Mouse (Mus musculus) hindbrain, embryonic 16.5 days (tissue): ENCODE results near the gene C1qtnf7. TPM values are rescaled to one million over a fixed set of nuclear protein-coding genes. Genes with fewer than 3 reads are reported as not detected.
A peak's percentile ranks its signal among the peaks of the same experiment; 100 is the strongest.

Source experiments
- ATAC-seq: fragments of 200-750 bp; cut with Nextera tagmentation; 2 replicates; pipeline ENCODE4 v1.8.0; 2017; ENCODE audit warnings: moderate TSS enrichment, moderate library complexity
- H3K27ac ChIP-seq: fragments of 300-500 bp; sonication (generic); 2 replicates; pipeline ENCODE4 v1.5.1; 2014; ENCODE audit warnings: low read depth, mild to moderate bottlenecking, control low read depth, low read length, moderate library complexity
- H3K27me3 ChIP-seq: fragments of 300-500 bp; sonication (generic); replicated peaks from 2 replicates; pipeline ENCODE4 v1.6.1; 2014; ENCODE audit warnings: low read length; ENCODE audit not compliant: control insufficient read depth, insufficient read depth
- H3K36me3 ChIP-seq: fragments of 300-500 bp; sonication (generic); 2 replicates; pipeline ENCODE4 v1.6.1; 2014; ENCODE audit warnings: mild to moderate bottlenecking, low read length, moderate library complexity, mixed read lengths; ENCODE audit not compliant: control insufficient read depth, insufficient read depth
- H3K4me1 ChIP-seq: fragments of 300-500 bp; sonication (generic); 2 replicates; pipeline ENCODE4 v1.6.1; 2014; ENCODE audit warnings: low read depth, low read length; ENCODE audit not compliant: control insufficient read depth, insufficient read depth
- H3K4me2 ChIP-seq: fragments of 300-500 bp; sonication (generic); 2 replicates; pipeline ENCODE4 v1.6.1; 2014; ENCODE audit warnings: mild to moderate bottlenecking, low read length, control low read depth, moderate library complexity
- H3K4me3 ChIP-seq: fragments of 300-500 bp; sonication (generic); 2 replicates; pipeline ENCODE4 v1.5.1; 2014; ENCODE audit warnings: mild to moderate bottlenecking, low read length, control low read depth, moderate library complexity
- H3K9ac ChIP-seq: fragments of 300-500 bp; sonication (generic); 2 replicates; pipeline ENCODE4 v1.6.1; 2014; ENCODE audit warnings: low read depth, mild to moderate bottlenecking, control low read depth, low read length, moderate library complexity
- H3K9me3 ChIP-seq: fragments of 300-500 bp; sonication (generic); 2 replicates; pipeline ENCODE4 v1.6.1; 2014; ENCODE audit warnings: mild to moderate bottlenecking, low read length, moderate library complexity; ENCODE audit not compliant: control insufficient read depth
- WGBS: fragments of 180-500 bp; shearing (Covaris S2); extraction: QIAGEN DNeasy Blood & Tissue Kit; methylation state at CpG from one replicate; pipeline ENCODE4 v1.1.7; 2014; 5-methylcytosine and 5-hydroxymethylcytosine counted together
- polyA plus RNA-seq: library from polyadenylated mRNA; unstranded; fragments of >200 nt; fragmentation: Nextera tagmentation; extraction: Ambion mirVana; gene quantifications from 2 replicates; pipeline ENCODE4 v1.2.1, GENCODE M21; 2015

C1qtnf7 gene
- polyA plus RNA-seq, 1 experiment from 2014 or later: 1.2 TPM

DNA sequence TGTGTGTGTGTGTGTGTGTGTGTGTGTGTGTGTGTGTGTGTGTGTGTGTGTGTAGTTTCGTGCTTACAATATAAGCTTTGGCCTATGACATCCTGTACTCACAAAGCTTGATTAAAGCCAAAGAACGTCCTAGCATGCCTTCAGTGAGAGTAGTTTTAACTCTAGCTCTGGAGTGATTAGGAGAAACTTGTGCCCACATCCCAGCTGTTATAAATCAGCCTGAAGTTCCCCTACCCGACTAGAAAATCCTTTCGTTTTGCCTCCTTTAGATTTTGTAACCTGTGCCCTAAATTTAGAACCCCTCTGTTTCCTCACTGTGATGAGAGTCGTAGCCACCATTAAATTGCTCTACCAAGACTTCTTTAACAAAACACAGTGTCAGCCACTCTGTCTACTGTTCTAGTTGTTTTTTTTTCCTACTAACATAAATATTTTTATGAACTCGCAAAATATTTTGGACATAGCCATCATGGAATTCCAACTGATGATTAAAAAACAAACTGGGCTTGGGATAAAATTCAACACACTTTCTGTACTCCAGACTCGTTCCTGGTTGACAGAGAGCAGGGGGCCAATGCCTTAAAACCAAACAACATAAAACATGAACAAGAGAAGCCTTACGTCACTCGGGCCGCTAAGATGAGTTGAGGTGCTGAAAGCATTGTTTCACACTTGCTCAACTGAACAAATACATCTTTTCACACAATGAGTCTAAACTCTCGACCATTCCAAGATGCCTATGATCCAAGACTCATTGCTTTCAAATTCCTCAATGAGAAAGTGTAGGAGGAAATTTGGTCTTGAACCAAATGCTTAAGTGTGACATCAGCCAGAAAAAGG, 70.3 kb downstream of the C1qtnf7 start:
- Histone ChIP-seq H3K27me3 (no peaks in the 10 kb centered on the region), H3K4me2 (no peak overlapping the region), H3K9me3 (no peaks in the 10 kb centered on the region), H3K27ac (no peak overlapping the region), H3K4me1 (peaks cover 2% of the 10 kb centered on the region; the same call in 1 of the 2 replicates), H3K4me3 (no peak overlapping the region), H3K36me3 (no peaks in the 10 kb centered on the region), H3K9ac (no peak overlapping the region)
- WGBS: 76% methylated on average over 11 of the region's 11 CpGs
- ATAC-seq: no peak

DNA sequence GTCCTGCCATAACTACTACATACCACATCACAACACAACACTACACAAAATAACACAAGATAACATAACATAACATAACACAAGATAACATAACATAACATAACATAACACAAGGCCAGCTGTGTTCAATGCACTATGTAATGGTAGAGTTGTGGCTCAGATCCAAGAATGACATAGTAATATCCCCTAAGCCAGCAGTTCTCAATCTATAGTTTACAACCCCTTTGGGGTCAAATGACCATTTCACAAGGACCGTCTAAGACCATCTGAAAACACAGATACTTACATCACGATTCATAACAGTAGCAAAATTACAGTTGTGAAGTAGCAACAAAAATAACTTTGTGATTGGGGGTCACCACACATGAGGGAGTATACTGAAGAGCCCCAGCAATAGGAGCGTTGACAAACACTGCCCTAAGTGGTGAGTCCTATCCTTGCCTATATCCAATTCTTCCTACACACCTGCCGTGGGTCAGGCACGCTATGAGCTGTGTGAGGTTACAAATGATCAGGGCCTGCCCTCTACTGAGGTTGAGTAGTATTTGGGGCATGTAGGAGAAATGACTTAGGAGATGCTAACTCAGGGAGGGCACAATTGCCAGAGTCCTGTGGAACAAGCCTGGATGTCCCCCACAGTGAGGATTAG, 73.6 kb downstream of the C1qtnf7 start:
- H3K27ac ChIP-seq: no peak overlapping the region
- 81% methylated on average over 5 of the region's 5 CpGs for WGBS
- H3K36me3 ChIP-seq: no peaks in the 10 kb centered on the region
- H3K9me3 ChIP-seq: no peaks in the 10 kb centered on the region
- ATAC-seq: no peak
- no peak overlapping the region for H3K9ac ChIP-seq
- H3K4me2 ChIP-seq: no peak overlapping the region
- H3K27me3 ChIP-seq: no peaks in the 10 kb centered on the region
- H3K4me1 ChIP-seq: no peaks in the 10 kb centered on the region
- no peak overlapping the region for H3K4me3 ChIP-seq

DNA sequence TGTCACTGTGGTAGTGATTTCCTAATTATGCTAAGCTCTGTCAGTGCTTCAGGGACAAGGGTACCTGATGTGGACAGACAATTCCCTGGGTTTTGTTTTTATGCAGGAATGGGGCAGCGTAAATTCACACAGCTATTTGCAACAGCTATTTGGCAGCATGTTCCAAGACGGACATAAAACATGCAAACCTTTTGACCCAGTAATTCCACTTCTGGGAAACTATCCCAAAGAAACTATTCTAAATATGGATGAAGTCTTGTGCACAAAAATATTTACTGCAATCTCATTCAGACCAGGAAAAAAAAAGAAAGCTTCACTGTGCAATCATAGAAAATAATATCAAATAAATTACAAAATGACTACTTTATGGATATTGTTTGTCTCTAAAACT, 74.1 kb downstream of the C1qtnf7 start:
- Histone ChIP-seq H3K4me3 (no peak overlapping the region), H3K4me2 (no peak overlapping the region), H3K9me3 (no peaks in the 10 kb centered on the region), H3K27me3 (no peaks in the 10 kb centered on the region), H3K36me3 (no peaks in the 10 kb centered on the region), H3K27ac (no peak overlapping the region), H3K4me1 (no peaks in the 10 kb centered on the region), H3K9ac (no peak overlapping the region)
- WGBS: 51% methylated on average over 2 of the region's 2 CpGs
- no peak for ATAC-seq

DNA sequence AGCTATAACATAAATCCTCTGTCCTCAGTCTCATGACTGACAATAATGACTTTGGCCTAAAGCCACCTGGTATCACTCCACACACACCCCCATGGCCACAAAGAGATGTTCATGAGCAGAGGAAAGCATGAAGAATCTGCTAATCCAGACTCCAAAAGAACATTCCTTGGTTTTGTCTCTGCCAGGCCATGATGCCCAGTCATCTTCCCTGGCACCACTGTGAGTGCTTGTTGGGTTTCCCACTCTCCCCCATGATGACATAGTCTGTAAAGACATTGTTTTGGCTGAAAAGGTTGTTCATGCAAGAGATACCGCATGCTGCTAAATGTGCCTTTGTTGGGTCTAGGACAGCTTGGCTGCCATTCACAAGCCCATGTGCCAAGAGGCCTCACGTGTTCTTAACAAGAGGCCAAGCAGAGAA, 75.0 kb downstream of the C1qtnf7 start:
- H3K4me1 ChIP-seq: no peaks in the 10 kb centered on the region
- ATAC-seq: peak; percentile 60; the same call in 1 of the 2 replicates
- no peaks in the 10 kb centered on the region for H3K36me3 ChIP-seq
- no peak overlapping the region for H3K4me2 ChIP-seq
- 78% methylated on average over 2 of the region's 2 CpGs for WGBS
- H3K27ac ChIP-seq: no peak overlapping the region
- H3K9me3 ChIP-seq: no peaks in the 10 kb centered on the region
- H3K27me3 ChIP-seq: no peaks in the 10 kb centered on the region
- H3K4me3 ChIP-seq: no peak overlapping the region
- no peak overlapping the region for H3K9ac ChIP-seq

DNA sequence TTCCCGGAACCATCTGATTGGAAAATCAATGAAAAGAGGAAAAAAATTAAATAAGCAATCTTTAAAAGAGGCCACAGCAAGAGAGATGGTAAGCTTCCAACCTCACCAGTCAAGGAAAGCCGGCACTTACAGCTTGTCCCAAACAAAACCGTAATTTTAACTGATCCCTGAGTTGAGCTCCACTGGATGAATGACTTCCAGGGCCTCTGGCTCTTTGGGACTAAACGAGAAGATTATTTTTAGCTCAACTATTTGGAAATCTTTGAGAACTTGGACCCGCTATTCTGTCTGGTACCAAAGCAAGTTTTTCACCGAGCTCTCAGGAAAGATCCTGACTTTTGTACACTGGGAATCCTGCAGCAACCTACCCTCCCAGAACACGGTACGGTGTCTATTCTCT, 86.3 kb downstream of the C1qtnf7 start:
- H3K4me2 ChIP-seq: no peak overlapping the region
- H3K4me1 ChIP-seq: no peaks in the 10 kb centered on the region
- no peak overlapping the region for H3K4me3 ChIP-seq
- no peaks in the 10 kb centered on the region; the same call in 1 of the 2 replicates for H3K9me3 ChIP-seq
- no peak overlapping the region for H3K9ac ChIP-seq
- no peak for ATAC-seq
- 89% methylated on average over 8 of the region's 8 CpGs for WGBS
- H3K27me3 ChIP-seq: no peaks in the 10 kb centered on the region
- no peaks in the 10 kb centered on the region for H3K36me3 ChIP-seq
- no peak overlapping the region for H3K27ac ChIP-seq

DNA sequence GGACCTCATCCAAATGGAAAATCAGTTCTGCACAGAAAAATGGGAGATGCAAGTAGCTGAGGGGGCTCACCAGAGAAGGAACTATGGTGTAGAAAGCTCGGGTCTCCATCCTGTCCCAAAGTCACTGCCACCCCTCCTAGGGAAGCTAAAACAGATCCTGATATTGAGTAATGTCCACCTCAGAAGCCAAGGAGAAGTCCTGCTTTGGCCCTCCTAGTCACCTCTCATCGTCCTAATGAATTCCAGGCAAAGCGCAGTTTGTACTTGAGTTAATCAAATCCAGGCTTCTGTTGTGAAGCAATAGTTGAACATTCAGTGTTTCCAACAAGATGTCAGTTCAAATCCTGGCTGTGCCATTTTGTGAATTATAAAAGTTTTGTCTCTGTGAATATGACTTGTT, 87.2 kb downstream of the C1qtnf7 start:
- 92% methylated on average over 3 of the region's 3 CpGs for WGBS
- no peak for ATAC-seq
- H3K9me3 ChIP-seq: no peaks in the 10 kb centered on the region; the same call in 1 of the 2 replicates

DNA sequence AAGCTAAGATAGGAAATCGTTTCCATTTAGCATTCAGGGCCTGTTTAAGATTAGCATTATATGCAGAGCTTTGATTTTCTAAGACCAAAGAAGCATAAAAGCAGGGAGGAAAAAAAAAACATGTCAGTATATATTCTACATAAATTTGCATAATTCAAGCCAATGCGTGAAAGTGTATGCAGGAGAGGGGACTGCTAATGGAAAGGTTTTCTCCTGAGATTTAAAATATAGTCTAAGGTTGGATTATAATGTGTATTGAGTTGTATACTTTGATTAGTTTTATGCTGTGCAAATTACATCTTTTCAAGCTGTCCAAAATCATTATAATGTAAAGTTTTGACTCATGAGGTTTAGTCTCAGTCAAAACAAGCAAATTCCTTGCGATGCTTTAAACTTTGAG, 88.2 kb downstream of the C1qtnf7 start:
- Histone ChIP-seq H3K27ac (no peak overlapping the region), H3K27me3 (no peaks in the 10 kb centered on the region), H3K36me3 (no peaks in the 10 kb centered on the region), H3K4me1 (no peaks in the 10 kb centered on the region), H3K9me3 (no peaks in the 10 kb centered on the region), H3K9ac (no peak overlapping the region), H3K4me3 (no peak overlapping the region), H3K4me2 (no peak overlapping the region)
- 62% methylated on average over 3 of the region's 3 CpGs for WGBS
- no peak for ATAC-seq

More for the DNA sequence above, 87.2 kb downstream of the C1qtnf7 start:
- Histone ChIP-seq H3K4me3 (no peak overlapping the region), H3K27me3 (no peaks in the 10 kb centered on the region), H3K4me1 (no peaks in the 10 kb centered on the region), H3K9ac (no peak overlapping the region), H3K27ac (no peak overlapping the region), H3K4me2 (no peak overlapping the region), H3K36me3 (no peaks in the 10 kb centered on the region)

DNA sequence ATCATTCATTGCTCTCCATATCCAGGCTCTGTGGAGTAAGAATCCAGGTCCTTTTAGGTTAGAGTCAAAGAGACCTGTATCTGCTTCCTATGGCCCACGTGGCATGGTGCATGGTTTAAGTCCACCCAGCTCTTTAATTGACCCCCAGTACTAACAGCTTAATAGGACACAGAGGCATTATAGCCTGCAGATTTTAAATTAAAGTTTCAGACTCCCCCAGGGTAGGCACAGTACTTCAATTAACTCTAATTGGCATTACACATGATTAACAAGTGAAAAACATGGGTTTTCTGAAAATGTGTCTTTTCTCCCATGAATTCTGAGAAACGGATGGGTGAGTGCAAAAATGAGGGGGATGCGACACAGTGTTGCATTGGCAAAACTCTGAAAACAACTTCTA, 92.7 kb downstream of the C1qtnf7 start:
- Histone ChIP-seq H3K9ac (no peak overlapping the region), H3K36me3 (no peaks in the 10 kb centered on the region), H3K4me1 (no peaks in the 10 kb centered on the region), H3K9me3 (no peaks in the 10 kb centered on the region), H3K4me3 (no peak overlapping the region), H3K27ac (no peak overlapping the region), H3K4me2 (no peak overlapping the region), H3K27me3 (no peaks in the 10 kb centered on the region)
- WGBS: 67% methylated on average over 3 of the region's 3 CpGs
- peak; percentile 81; the same call in 1 of the 2 replicates for ATAC-seq

DNA sequence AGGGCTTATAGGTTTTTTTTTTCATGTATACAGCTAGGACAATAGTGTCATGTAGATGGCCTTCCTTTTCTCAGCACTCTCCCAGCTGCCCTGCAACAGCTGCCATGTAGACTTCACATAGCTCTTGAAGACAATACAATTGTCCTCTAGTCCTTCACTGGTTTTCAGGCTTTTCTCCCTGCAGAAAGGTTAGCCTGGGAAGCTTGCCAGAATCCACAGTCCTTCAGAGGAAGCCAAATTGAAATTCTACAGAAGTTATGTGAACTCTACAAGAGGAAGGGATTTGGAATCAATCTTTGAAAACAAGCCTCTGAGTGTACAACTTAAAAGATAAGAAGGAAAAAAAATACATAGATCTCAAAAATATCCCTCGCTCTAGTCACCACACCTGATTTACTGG, 94.4 kb downstream of the C1qtnf7 start:
- no peak overlapping the region for H3K27ac ChIP-seq
- no peak overlapping the region for H3K9ac ChIP-seq
- H3K36me3 ChIP-seq: no peaks in the 10 kb centered on the region
- WGBS: 84% methylated on average over 1 of the region's 1 CpGs
- ATAC-seq: no peak; the same call in 1 of the 2 replicates
- H3K27me3 ChIP-seq: no peaks in the 10 kb centered on the region
- no peaks in the 10 kb centered on the region for H3K9me3 ChIP-seq
- H3K4me2 ChIP-seq: no peak overlapping the region
- H3K4me1 ChIP-seq: no peaks in the 10 kb centered on the region
- no peak overlapping the region for H3K4me3 ChIP-seq
